Mouse (Mus musculus) lung, postnatal 0 days (tissue): ENCODE results near the gene Gxylt2.
A peak's percentile ranks its signal among the peaks of the same experiment; 100 is the strongest.

Experiments
- CTCF ChIP-seq: IDR thresholded peaks from 2 replicates; pipeline ENCODE4 v1.5.1; 2016; ENCODE audit warnings: antibody characterized with exemption, mild to moderate bottlenecking
- EP300 ChIP-seq: IDR thresholded peaks from 2 replicates; pipeline ENCODE4 v1.6.1; 2016; ENCODE audit warnings: antibody characterized with exemption, mild to moderate bottlenecking, control low read depth

- no peak for TF ChIP-seq CTCF
- peak; percentile 14; the same call in 1 of the 2 replicates for TF ChIP-seq EP300
Observed at GRCm38 (mm10) chr6:100800497-100800955, 96.0 kb downstream of the Gxylt2 start.
